Comparison of ENCODE assay signal across 14 mouse cellular contexts in the genomic region with DNA sequence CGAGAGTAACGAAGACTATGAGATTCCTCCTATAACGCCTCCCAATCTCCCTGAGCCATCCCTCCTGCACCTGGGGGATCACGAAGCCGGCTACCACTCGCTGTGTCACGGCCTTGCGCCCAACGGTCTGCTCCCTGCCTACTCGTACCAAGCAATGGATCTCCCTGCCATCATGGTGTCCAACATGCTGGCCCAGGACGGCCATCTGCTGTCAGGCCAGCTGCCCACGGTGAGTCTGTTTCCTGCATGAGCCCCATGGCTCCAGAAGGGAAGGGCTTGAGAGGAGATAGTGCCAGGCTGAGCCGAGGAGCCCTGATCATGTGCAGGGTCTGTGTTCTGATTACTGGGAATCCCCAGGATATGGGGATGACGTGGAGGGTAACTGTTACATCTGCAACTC.
"Had no signal": no experiment of that assay in that cellular context is flagged by ENCODE, and none has a peak within 500 bp of the region (broad histone marks: within the 10 kb centered on the region; RNA-seq: fewer than 3 reads in every experiment).

No protein-coding gene starts in this region.

- ATAC-seq: midbrain, embryonic 16.5 days had no signal

- DNase-seq: lung, adult 18-20 months; lung, embryonic 14.5 days; lung, postnatal 10 days; lung, postnatal 4 days; midbrain, embryonic 14.5 days; retina, postnatal 1 day; right cerebral cortex, adult 18-20 months; right cerebral cortex, postnatal 25 days; right cerebral cortex, postnatal 4 days; spleen, adult 18-20 months; thymus, adult 18-20 months; thymus, postnatal 14 days; thymus, postnatal 36 days had no signal
